Mouse (Mus musculus): Measurements from ENCODE around the gene Tgfbr2. TPM values are rescaled to one million over a fixed set of nuclear protein-coding genes. Genes with fewer than 3 reads are reported as not detected.

Gene Tgfbr2
- total and polyA plus RNA-seq, 3 experiments: 19.6 to 46.3 (median 42.8) TPM

DNA sequence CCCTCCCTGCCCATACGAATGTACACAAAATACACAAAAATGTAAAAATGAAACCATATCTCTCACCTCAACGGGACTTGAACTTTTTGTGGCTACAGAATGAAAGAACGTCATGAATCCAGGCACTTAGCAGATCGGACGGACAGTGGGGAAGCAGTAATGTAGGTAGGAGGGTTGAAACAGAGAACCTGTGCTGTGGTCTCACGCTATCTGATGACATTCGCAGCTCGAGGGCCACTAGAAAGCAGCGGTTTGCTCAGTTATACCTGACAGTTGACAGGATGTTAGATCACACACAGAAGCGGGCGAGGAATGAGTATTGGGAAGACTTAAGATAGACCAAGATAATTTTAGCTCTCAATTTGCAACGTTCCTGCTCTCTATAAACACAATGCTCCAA, 36.9 kb upstream of the Tgfbr2 start:
- Histone ChIP-seq H3K27me3 (replicated peaks) (no peaks in the 10 kb centered on the region), H3K4me3 (replicated peaks in 1 of 3; ENCODE audit: low read depth in 2 of 3, low read length in 2 of 3, poor library complexity in 1 of 3) (no peak overlapping the region), H3K79me2 (replicated peaks; ENCODE audit: control insufficient read depth, extremely low read depth, insufficient read depth, poor library complexity, severe bottlenecking) (no peaks in the 10 kb centered on the region), H3K36me3 (replicated peaks in 1 of 2; ENCODE audit: control insufficient read depth in 1 of 2, insufficient read depth in 1 of 2, low read length in 1 of 2) (no peaks in the 10 kb centered on the region), H3K9me3 (replicated peaks; ENCODE audit: low read length) (peaks cover 4% of the 10 kb centered on the region), H3K4me2 (ENCODE audit: insufficient read depth, low read depth, poor library complexity, severe bottlenecking) (0 out of 2 replicates have a peak overlapping the region, but pooled peaks have one; percentile 35), H3K4me1 (ENCODE audit: control insufficient read depth in 1 of 2, insufficient read depth in 2 of 2) (peaks cover 30 to 59% of the 10 kb centered on the region in 2 experiments), H3K9ac (ENCODE audit: insufficient read depth, low read depth) (peak overlapping the region; percentile 50; the same call in 1 of the 2 replicates), H3K27ac (ENCODE audit: insufficient read depth, low read depth) (peak overlapping the region; percentile 28; the same call in 1 of the 2 replicates)
- TF ChIP-seq IRF4 (IDR thresholded peaks at IDR 0.05; ENCODE audit: low read depth, low read length) (no peak), EP300 (IDR thresholded peaks at IDR 0.05; ENCODE audit: low read length) (0 out of 2 replicates have a peak, but pooled peaks have one; percentile 13)
- no peak for DNase-seq (ENCODE audit: extremely low read depth)
- dilution Hi-C loops (cut with MboI; ENCODE audit: extremely low pct_ligation_motif_present, extremely low pct_unique_long_range_greater_than_20kb, low sequenced_read_pairs) (no loop called here), in situ Hi-C loops (cut with MboI; ENCODE audit: low pct_ligation_motif_present, low pct_unique_long_range_greater_than_20kb, low sequenced_read_pairs) (loop anchor here (5.0 to 10.0 kb wide), 2 partner anchors 35 to 113 kb away; partner anchors contain the start of gene Tgfbr2)

DNA sequence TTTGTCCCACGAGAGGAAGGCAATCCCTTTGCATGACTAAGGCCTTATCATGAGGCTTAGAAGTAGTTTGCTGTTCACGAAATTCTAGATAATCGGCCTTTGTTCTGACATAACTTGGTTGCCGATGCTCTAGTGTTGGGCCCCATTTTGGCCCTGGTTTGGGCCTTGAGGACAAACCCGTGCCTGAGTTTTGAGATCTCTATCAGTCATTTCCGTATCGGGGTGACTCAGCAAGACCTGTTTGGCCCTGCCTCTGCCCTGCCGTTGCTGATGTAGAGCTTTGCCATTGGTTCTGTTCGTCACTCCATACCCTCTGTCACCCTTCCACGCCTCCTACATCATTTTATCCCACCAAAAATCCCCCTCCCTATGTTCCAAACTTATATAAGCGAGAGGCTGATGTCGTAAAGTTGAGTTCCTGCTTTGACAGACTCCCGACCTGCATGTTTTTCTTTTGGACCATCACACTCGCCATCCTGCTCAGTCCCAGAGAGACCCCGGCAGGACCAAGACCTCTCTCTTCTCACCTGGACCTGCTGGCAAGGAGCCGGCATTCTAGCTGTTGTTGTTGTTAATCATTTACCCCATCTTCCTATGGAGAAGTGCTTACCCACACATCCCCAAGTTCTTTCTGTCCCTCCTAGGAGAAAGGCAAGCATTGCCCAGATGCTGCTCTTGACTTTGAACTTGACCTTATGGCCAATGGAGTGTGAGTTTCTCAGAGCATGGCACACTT, 33.2 kb upstream of the Tgfbr2 start:
- in situ Hi-C loops (cut with MboI; ENCODE audit: low pct_ligation_motif_present, low pct_unique_long_range_greater_than_20kb, low sequenced_read_pairs) (no loop called here), dilution Hi-C loops (cut with MboI; ENCODE audit: extremely low pct_ligation_motif_present, extremely low pct_unique_long_range_greater_than_20kb, low sequenced_read_pairs) (no loop called here)
- Histone ChIP-seq H3K4me1 (ENCODE audit: control insufficient read depth in 1 of 2, insufficient read depth in 2 of 2) (peaks cover 24 to 32% of the 10 kb centered on the region in 2 experiments), H3K27me3 (replicated peaks) (no peaks in the 10 kb centered on the region), H3K9me3 (replicated peaks; ENCODE audit: low read length) (peaks cover 4% of the 10 kb centered on the region), H3K4me3 (replicated peaks in 1 of 3; ENCODE audit: low read depth in 2 of 3, low read length in 2 of 3, poor library complexity in 1 of 3) (no peak overlapping the region), H3K79me2 (replicated peaks; ENCODE audit: control insufficient read depth, extremely low read depth, insufficient read depth, poor library complexity, severe bottlenecking) (no peaks in the 10 kb centered on the region), H3K9ac (ENCODE audit: insufficient read depth, low read depth) (peak overlapping the region; percentile 47), H3K36me3 (replicated peaks in 1 of 2; ENCODE audit: control insufficient read depth in 1 of 2, insufficient read depth in 1 of 2, low read length in 1 of 2) (no peaks in the 10 kb centered on the region), H3K27ac (ENCODE audit: insufficient read depth, low read depth) (peak overlapping the region; percentile 82), H3K4me2 (ENCODE audit: insufficient read depth, low read depth, poor library complexity, severe bottlenecking) (peak overlapping the region; percentile 53)
- DNase-seq (ENCODE audit: extremely low read depth): no peak
- TF ChIP-seq MEF2A (IDR thresholded peaks at IDR 0.05; ENCODE audit: borderline replicate concordance, low read depth, low read length) (0 out of 2 replicates have a peak, but pooled peaks have one; percentile 8), JUN (IDR thresholded peaks at IDR 0.05; ENCODE audit: insufficient read depth, low read depth, low read length) (peak; percentile 63; the same call in 1 of the 2 replicates), MYC (IDR thresholded peaks at IDR 0.05; ENCODE audit: low read depth, low read length) (no peak), GABPA (IDR thresholded peaks at IDR 0.05; ENCODE audit: insufficient replicate concordance, low read depth, low read length) (peak; percentile 46; the same call in 1 of the 2 replicates), MXI1 (IDR thresholded peaks at IDR 0.05; ENCODE audit: low read depth, low read length) (0 out of 2 replicates have a peak, but pooled peaks have one; percentile 6), E2F4 (IDR thresholded peaks at IDR 0.05; ENCODE audit: insufficient replicate concordance, low read depth, low read length) (no peak), BHLHE40 (IDR thresholded peaks at IDR 0.05; ENCODE audit: low read depth, low read length) (peak; percentile 71), POLR2A (IDR thresholded peaks at IDR 0.05; ENCODE audit: low read depth, low read length) (peak; percentile 69), EP300 (IDR thresholded peaks at IDR 0.05; ENCODE audit: low read length) (peak; percentile 28; the same call in 1 of the 2 replicates), IRF4 (IDR thresholded peaks at IDR 0.05; ENCODE audit: low read depth, low read length) (peak; percentile 52; the same call in 1 of the 2 replicates), MAX (IDR thresholded peaks at IDR 0.05; ENCODE audit: low read length) (peak; percentile 29; the same call in 1 of the 2 replicates), PAX5 (IDR thresholded peaks at IDR 0.05; ENCODE audit: low read length) (no peak), TCF12 (IDR thresholded peaks at IDR 0.05; ENCODE audit: low read depth, low read length) (peak; percentile 41; the same call in 1 of the 2 replicates), MAZ (IDR thresholded peaks at IDR 0.05; ENCODE audit: low read depth, low read length) (no peak), USF2 (conservative IDR thresholded peaks at IDR 0.05; ENCODE audit: low read depth, low read length) (no peak), KAT2A (IDR thresholded peaks at IDR 0.05; ENCODE audit: insufficient replicate concordance, low read length) (no peak), HCFC1 (IDR thresholded peaks at IDR 0.05; ENCODE audit: low read depth, low read length) (no peak; the same call in 1 of the 2 replicates), ETS1 (conservative IDR thresholded peaks at IDR 0.05; ENCODE audit: low read depth, low read length) (peak; percentile 27; the same call in 1 of the 2 replicates), NELFE (IDR thresholded peaks at IDR 0.05; ENCODE audit: low read depth, low read length) (peak; percentile 57; the same call in 1 of the 2 replicates), ZMIZ1 (IDR thresholded peaks at IDR 0.05; ENCODE audit: low read depth, low read length) (no peak), MAFK (IDR thresholded peaks at IDR 0.05; ENCODE audit: insufficient replicate concordance, low read length) (peak; percentile 95), POLR2AphosphoS2 (IDR thresholded peaks at IDR 0.05; ENCODE audit: low read depth, low read length) (no peak), ZNF384 (IDR thresholded peaks at IDR 0.05; ENCODE audit: low read depth, low read length) (no peak), UBTF (IDR thresholded peaks at IDR 0.05; ENCODE audit: low read depth, low read length) (no peak), ZC3H11A (IDR thresholded peaks at IDR 0.05; ENCODE audit: low read depth, low read length) (no peak), TBP (conservative IDR thresholded peaks at IDR 0.05; ENCODE audit: low read depth, low read length) (peak; percentile 91), JUND (conservative IDR thresholded peaks at IDR 0.05; ENCODE audit: low read depth, low read length) (peak; percentile 40; the same call in 1 of the 2 replicates), RCOR1 (conservative IDR thresholded peaks at IDR 0.05; ENCODE audit: low read depth, low read length) (no peak), RAD21 (IDR thresholded peaks at IDR 0.05; ENCODE audit: low read depth, low read length) (no peak)

Data from CH12.LX (cell line).